Mouse (Mus musculus) lung, embryonic 15.5 days (tissue): Measurements from ENCODE around the gene Cybrd1. TPM values are rescaled to one million over a fixed set of nuclear protein-coding genes. Genes with fewer than 3 reads are reported as not detected.

Experiments
- ATAC-seq: fragments of 200-750 bp; cut with Nextera tagmentation; 2 replicates; pipeline ENCODE4 v1.8.0; 2017; ENCODE audit warnings: moderate number of reproducible peaks, borderline replicate concordance; ENCODE audit not compliant: low FRiP score, low TSS enrichment; ENCODE audit errors: extremely low read depth
- H3K27ac ChIP-seq: fragments of 300-500 bp; sonication (generic); 2 replicates; pipeline ENCODE4 v1.5.1; 2015; ENCODE audit warnings: moderate library complexity, mild to moderate bottlenecking, inconsistent platforms
- H3K27me3 ChIP-seq: fragments of 300-500 bp; sonication (generic); 2 replicates; pipeline ENCODE4 v1.6.1; 2015; ENCODE audit warnings: inconsistent platforms
- H3K36me3 ChIP-seq: fragments of 300-500 bp; sonication (generic); 2 replicates; pipeline ENCODE4 v1.6.1; 2015; ENCODE audit warnings: inconsistent platforms
- H3K4me1 ChIP-seq: fragments of 300-500 bp; sonication (generic); 2 replicates; pipeline ENCODE4 v1.6.1; 2015; ENCODE audit warnings: inconsistent platforms
- H3K4me2 ChIP-seq: fragments of 300-500 bp; sonication (generic); 2 replicates; pipeline ENCODE4 v1.6.1; 2015; ENCODE audit warnings: inconsistent platforms, mild to moderate bottlenecking, moderate library complexity
- H3K4me3 ChIP-seq: fragments of 300-500 bp; sonication (generic); 2 replicates; pipeline ENCODE4 v1.5.1; 2015; ENCODE audit warnings: mild to moderate bottlenecking, inconsistent platforms
- H3K9ac ChIP-seq: fragments of 300-500 bp; sonication (generic); 2 replicates; pipeline ENCODE4 v1.6.1; 2015; ENCODE audit warnings: inconsistent platforms
- H3K9me3 ChIP-seq: fragments of 300-500 bp; sonication (generic); 2 replicates; pipeline ENCODE4 v1.6.1; 2016; ENCODE audit warnings: inconsistent platforms
- WGBS: fragments of 180-500 bp; shearing (Covaris S2); methylation state at CpG from one replicate; pipeline ENCODE4 v1.1.7; 2015; 5-methylcytosine and 5-hydroxymethylcytosine counted together
- polyA plus RNA-seq: library from polyadenylated mRNA; unstranded; fragments of >200 nt; fragmentation: Nextera tagmentation; extraction: Ambion mirVana; gene quantifications from 2 replicates; pipeline ENCODE4 v1.2.1, GENCODE M21; 2015

Cybrd1 gene
- polyA plus RNA-seq, 1 experiment from 2014 or later = 3.3 TPM

DNA sequence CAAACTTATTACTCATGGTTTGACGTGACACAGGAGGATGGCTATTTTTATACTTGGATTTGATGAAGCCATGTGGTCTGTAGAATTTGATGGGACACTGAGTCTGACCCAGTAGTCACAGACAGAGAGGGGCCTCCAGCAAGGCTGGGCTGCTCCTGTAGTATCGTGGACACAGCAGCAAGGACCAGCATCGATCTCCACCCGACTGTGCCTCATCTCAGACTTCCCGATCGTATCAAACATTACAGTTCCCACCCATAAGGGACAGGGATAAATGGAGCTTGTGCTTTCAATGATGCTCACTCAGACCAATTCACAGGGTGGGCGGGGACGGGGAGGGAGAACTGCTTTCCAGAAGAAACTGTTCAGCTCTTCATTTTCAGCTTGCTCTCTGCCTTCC, 40.2 kb downstream of the Cybrd1 start:
- no peak overlapping the region for H3K4me2 ChIP-seq
- H3K9me3 ChIP-seq = no peaks in the 10 kb centered on the region
- H3K27ac ChIP-seq = no peak overlapping the region
- WGBS = 91% methylated on average over 8 of the region's 8 CpGs
- ATAC-seq = no peak
- H3K4me3 ChIP-seq = no peak overlapping the region
- no peaks in the 10 kb centered on the region for H3K36me3 ChIP-seq
- H3K9ac ChIP-seq = no peak overlapping the region
- no peaks in the 10 kb centered on the region for H3K4me1 ChIP-seq
- H3K27me3 ChIP-seq = no peaks in the 10 kb centered on the region; the same call in 1 of the 2 replicates

DNA sequence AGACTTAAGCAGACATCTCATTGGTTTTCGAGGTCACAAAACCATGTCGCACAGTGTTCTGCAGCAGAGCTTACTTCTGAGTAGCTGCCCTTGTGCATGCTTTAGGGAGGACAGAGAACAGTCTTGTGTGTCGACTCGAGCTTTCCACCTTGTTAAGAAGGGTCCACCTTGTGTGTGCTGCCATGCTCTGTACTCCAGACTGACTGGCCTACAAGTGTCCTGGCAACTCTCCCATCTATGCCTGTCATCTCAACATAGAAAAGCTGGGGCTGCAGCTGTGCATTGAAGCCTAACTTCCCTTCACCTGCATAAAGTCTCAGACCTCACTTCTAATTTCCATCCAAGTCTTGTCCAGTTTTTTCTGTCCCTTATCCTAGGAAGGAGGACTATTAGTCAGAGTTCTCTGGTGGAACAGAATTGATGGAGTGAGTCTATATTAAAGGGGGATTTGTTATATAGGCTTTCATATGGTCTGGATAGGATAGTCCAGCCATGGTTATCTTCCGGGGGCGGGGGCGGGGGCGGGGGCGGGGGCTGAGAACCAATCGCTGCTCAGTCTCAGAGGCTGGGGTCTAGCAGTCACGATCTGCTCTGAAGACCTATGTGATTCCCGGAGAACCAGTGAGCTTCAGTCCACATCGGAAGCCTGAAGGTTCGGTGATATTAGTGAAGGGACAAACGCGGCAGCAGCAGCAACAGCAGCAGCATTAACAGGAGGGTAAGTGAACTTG, 42.0 kb downstream of the Cybrd1 start:
- no peaks in the 10 kb centered on the region for H3K27me3 ChIP-seq
- 68% methylated on average over 16 of the region's 16 CpGs for WGBS
- no peaks in the 10 kb centered on the region for H3K36me3 ChIP-seq
- H3K27ac ChIP-seq = no peak overlapping the region
- H3K4me2 ChIP-seq = peak overlapping the region; percentile 8; the same call in 1 of the 2 replicates
- no peak for ATAC-seq
- H3K4me3 ChIP-seq = no peak overlapping the region
- no peaks in the 10 kb centered on the region for H3K4me1 ChIP-seq
- no peak overlapping the region for H3K9ac ChIP-seq
- H3K9me3 ChIP-seq = no peaks in the 10 kb centered on the region

DNA sequence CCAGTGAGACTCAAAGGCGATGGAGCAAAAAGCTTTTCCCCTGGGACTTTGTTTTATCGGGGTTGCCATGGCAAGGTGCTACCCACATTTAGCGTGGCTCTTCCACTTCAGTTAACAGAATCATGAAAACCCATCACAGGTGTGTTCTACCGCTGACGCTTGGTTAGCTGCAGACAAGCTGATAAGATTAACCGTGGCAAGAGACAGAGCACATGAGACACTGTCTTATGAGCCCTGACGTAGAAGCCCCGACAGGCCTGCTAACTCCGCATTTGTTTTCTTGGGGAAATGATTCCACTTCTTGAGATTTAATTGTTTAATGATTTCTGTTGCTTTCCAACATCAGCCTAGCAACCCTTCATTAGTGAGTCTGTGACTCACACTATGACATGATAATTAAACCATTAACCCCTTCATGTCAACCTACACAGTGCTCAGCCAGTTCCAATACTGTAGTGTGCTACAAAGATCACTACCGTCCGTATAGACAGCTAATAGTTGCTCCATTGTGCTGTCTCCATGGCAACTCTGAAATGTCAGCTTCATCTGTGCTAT, 42.7 kb downstream of the Cybrd1 start:
- Histone ChIP-seq H3K4me3 (no peak overlapping the region), H3K4me2 (peak overlapping the region; percentile 8; the same call in 1 of the 2 replicates), H3K27me3 (no peaks in the 10 kb centered on the region), H3K9me3 (no peaks in the 10 kb centered on the region), H3K27ac (no peak overlapping the region), H3K9ac (no peak overlapping the region), H3K4me1 (no peaks in the 10 kb centered on the region), H3K36me3 (no peaks in the 10 kb centered on the region)
- WGBS = 37% methylated on average over 11 of the region's 11 CpGs
- no peak for ATAC-seq

DNA sequence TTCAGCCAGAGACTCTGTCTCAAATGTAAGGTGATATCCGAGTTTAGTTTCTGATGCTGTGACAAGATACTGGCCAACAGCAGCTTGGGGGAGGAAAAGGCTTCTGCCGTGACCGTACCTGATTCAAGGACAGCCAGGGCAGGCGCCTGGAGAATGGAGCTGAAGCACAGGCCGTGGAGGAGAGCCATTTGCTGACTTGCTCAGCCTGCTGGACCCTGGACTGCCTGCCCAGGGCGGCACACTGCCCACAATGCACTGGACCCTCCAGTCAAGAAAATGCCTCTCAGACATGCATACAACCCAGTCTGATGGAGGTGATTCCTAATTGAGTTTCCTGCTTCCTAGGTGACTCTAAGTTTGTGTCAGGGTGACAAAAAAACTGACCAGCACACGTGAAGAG, 43.8 kb downstream of the Cybrd1 start:
- Histone ChIP-seq H3K36me3 (no peaks in the 10 kb centered on the region), H3K4me3 (no peak overlapping the region), H3K4me2 (no peak overlapping the region), H3K4me1 (no peaks in the 10 kb centered on the region), H3K9me3 (no peaks in the 10 kb centered on the region), H3K27me3 (no peaks in the 10 kb centered on the region), H3K27ac (no peak overlapping the region), H3K9ac (no peak overlapping the region)
- 71% methylated on average over 7 of the region's 7 CpGs for WGBS
- ATAC-seq = no peak

DNA sequence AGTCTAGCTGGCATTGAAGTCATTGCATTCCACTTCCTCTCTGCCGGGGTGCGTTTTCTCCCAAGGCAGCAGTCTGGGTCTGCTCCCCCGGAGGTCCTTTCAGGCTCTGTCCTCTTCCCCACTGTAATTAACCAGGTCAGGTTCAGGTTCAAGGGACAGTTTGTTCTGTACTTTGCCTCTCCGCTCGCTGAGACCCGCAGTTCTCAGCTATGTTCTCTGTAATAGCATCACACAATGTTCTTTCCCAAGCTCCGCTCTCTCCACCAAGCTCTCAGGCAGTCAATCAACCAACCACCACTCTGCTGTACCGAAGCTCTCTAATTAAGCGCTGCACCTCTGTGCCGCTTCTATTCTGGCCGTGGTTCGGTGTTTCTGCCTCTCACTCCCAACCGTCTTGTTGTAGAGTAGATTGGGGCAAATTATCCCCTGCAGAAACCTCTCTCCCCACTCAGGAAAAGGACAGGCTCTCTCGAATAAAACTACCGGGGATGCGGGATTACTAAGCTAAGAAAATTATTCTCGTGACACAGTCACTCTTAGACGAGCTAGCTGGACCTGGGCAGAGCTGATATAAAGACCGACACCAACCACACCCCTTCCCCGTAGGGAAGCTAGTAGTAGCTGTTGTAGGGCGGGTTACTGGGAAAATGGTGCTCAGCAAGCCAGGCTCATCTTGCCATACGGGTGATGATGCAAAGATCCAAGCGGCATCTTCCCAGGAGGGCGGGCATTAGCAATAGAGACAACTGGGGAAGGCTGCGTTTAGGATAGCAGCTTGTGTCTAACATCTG, 45.3 kb downstream of the Cybrd1 start:
- no peaks in the 10 kb centered on the region for H3K27me3 ChIP-seq
- H3K4me1 ChIP-seq = no peaks in the 10 kb centered on the region
- WGBS = 78% methylated on average over 25 of the region's 25 CpGs
- no peaks in the 10 kb centered on the region for H3K36me3 ChIP-seq
- H3K9ac ChIP-seq = no peak overlapping the region
- no peak overlapping the region for H3K27ac ChIP-seq
- no peak overlapping the region for H3K4me2 ChIP-seq
- ATAC-seq = no peak
- no peaks in the 10 kb centered on the region for H3K9me3 ChIP-seq
- no peak overlapping the region for H3K4me3 ChIP-seq

DNA sequence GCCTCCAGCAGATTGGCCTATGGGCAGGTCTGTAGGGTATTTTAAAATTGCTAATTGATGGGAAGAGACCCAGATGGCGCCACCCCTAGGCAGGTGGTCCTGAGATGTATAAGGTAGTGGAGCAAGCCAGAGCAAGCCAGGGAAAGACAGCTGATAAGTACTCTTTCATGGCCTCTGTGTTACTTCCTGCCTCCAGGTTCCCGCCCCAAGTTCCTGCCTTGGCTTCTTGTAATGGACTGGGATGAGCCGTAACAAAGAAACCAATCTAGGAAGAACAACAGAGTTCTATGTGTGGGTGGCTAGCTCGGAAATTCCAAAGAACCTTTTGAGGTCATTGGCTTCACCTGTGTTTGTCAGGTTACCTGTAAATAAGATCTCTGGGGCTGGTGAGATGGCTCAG, 49.5 kb downstream of the Cybrd1 start:
- 70% methylated on average over 4 of the region's 4 CpGs for WGBS

DNA sequence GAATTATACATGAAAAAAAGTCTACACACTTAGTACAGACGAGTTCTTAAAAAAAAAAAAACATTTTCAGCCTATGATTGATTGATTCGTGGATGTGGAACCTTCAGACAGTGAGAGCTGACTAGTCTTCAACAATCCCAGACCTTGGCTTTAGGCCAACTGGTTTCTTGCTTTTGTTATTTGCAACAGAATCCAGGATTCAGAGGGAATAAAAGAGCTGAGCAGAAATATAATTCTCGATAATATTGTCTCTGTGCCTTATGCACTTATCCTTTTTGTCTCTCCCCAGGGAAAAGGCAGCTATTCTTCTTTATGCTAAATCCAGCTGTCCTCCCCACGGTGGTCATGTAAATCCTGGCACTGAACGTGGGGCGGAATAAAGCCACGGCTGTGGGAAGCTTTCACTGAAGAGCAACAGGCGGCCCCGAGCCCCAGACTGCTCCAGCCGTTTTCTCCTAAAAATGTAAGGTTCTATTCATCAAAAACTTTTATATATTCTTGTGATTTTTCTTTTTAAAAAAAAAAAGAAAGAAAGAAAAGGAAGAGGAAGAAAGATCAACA, 50.8 kb downstream of the Cybrd1 start:
- Histone ChIP-seq H3K27me3 (no peaks in the 10 kb centered on the region), H3K4me3 (no peak overlapping the region), H3K4me1 (peaks cover 6% of the 10 kb centered on the region; the same call in 1 of the 2 replicates), H3K4me2 (no peak overlapping the region), H3K27ac (no peak overlapping the region), H3K9ac (no peak overlapping the region), H3K36me3 (no peaks in the 10 kb centered on the region), H3K9me3 (no peaks in the 10 kb centered on the region)
- no peak for ATAC-seq
- WGBS = 39% methylated on average over 10 of the region's 10 CpGs

More for the DNA sequence above, 49.5 kb downstream of the Cybrd1 start:
- Histone ChIP-seq H3K4me1 (peaks cover 6% of the 10 kb centered on the region; the same call in 1 of the 2 replicates), H3K9me3 (no peaks in the 10 kb centered on the region), H3K4me2 (no peak overlapping the region), H3K36me3 (no peaks in the 10 kb centered on the region), H3K27me3 (no peaks in the 10 kb centered on the region), H3K27ac (no peak overlapping the region), H3K4me3 (no peak overlapping the region), H3K9ac (no peak overlapping the region)
- no peak for ATAC-seq

DNA sequence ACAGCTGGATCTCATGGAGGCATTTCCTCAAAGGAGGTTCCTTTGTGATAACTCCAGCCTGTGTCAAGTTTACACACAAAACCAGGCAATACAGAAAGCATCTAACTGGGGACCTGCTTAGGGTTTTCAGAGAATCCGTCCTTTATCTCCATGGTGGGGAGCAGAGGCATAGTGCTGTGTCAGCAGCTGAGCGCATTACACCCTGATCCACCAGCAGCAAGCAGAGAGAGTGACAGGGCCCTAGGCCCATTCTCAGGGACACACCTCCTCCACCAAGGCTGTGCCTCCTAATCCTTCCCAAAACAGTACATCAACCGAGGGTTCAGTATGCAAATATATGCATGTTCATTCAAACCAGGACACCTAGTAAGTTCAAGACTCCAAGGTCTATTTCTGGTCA, 55.3 kb downstream of the Cybrd1 start:
- 63% methylated on average over 3 of the region's 3 CpGs for WGBS

DNA sequence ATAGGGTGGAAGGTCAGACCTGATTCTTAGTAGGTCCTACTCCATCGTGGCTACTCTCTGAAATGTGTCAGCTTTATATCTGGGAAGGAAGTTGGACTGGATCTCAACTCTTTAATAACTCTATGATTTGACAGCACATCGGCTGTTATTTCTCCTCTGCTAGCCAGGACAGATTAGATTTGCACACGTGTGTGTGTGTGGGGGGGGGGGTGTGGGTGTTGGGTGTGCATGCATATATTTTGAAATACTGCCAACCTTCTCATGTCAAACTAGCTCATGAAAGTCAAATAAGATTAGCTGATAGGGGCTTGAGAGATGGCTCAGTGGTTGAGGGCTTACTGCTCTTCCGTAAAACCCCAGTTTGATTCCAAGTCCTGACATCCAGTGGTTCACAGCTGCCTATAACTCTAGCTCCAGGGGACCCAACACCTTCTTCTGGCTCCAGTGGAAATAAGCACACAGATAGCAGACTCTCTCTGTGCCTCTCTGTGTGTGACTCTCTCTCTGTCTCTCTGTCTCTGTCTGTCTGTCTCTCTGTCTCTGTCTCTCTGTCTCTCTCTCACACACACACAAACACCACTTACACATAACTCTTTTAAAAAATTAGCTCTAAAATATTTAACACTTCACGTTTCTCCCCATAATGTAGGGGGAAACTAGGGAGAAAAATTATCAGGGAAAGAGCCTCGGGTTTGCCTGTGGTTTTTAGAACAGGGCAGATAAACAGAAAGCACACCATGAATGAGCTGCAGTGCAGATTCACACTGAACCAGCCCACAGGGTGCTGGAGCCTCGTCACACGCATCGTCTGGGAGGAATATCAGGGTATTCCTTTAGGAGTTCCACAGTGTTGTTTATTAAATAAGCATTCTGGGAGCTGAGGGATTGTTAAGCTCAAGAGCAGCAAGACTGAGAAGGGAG, 58.9 kb downstream of the Cybrd1 start:
- WGBS = 37% methylated on average over 9 of the region's 9 CpGs
- H3K4me1 ChIP-seq = 0 out of 2 replicates have a peak, but pooled peaks cover 7% of the 10 kb centered on the region
- no peak overlapping the region for H3K9ac ChIP-seq
- no peak for ATAC-seq
- no peaks in the 10 kb centered on the region for H3K36me3 ChIP-seq
- no peaks in the 10 kb centered on the region for H3K27me3 ChIP-seq
- H3K27ac ChIP-seq = no peak overlapping the region
- no peaks in the 10 kb centered on the region for H3K9me3 ChIP-seq
- H3K4me2 ChIP-seq = no peak overlapping the region
- no peak overlapping the region for H3K4me3 ChIP-seq

More for the DNA sequence above, 55.3 kb downstream of the Cybrd1 start:
- no peaks in the 10 kb centered on the region for H3K27me3 ChIP-seq
- no peaks in the 10 kb centered on the region for H3K9me3 ChIP-seq
- no peak overlapping the region for H3K4me3 ChIP-seq
- no peak overlapping the region for H3K9ac ChIP-seq
- no peaks in the 10 kb centered on the region for H3K36me3 ChIP-seq
- peaks cover 13% of the 10 kb centered on the region; the same call in 1 of the 2 replicates for H3K4me1 ChIP-seq
- ATAC-seq = no peak
- no peak overlapping the region for H3K27ac ChIP-seq
- no peak overlapping the region for H3K4me2 ChIP-seq

DNA sequence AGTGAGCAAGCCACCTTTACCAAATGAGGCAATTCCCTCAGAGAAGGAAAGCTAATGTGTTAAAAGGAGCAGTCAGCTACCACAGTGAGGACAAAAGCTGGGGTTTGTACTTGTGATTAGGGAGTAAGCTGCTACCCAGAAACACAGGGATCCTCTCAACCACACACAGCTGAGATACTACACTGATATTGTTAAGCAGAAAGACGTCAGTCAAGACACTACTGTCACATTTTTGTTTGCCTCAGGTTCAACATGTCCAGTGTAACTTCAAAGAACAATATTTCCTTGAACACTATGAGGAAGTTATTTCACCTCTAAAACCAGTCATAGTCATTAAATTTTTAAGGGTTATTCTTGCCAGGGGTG, 59.5 kb downstream of the Cybrd1 start:
- Histone ChIP-seq H3K27me3 (no peaks in the 10 kb centered on the region), H3K4me3 (no peak overlapping the region), H3K27ac (no peak overlapping the region), H3K4me1 (0 out of 2 replicates have a peak, but pooled peaks cover 7% of the 10 kb centered on the region), H3K4me2 (no peak overlapping the region), H3K36me3 (no peaks in the 10 kb centered on the region), H3K9me3 (no peaks in the 10 kb centered on the region), H3K9ac (no peak overlapping the region)
- WGBS = 58% methylated on average over 1 of the region's 1 CpGs
- ATAC-seq = no peak

DNA sequence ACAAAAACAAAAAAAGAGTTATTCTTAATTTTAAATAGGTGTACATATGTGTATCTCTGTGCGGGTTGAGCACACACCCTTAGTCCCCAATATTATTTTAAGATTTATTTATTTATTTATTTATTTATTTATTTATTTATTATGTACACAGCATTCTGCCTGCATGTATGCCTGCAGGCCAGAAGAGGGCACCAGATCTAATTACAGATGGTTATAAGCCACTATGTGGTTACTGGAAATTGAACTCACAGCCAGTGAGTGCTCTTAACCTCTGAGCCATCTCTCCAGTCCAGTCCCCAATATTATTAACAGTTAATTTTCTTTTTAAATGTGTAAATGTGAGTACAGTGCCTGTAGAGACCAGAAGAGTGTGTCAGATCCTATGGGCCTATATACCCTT, 60.0 kb downstream of the Cybrd1 start:
- no peak overlapping the region for H3K27ac ChIP-seq
- 0 out of 2 replicates have a peak, but pooled peaks cover 7% of the 10 kb centered on the region for H3K4me1 ChIP-seq
- H3K9me3 ChIP-seq = no peaks in the 10 kb centered on the region
- no peak overlapping the region for H3K4me3 ChIP-seq
- no peak overlapping the region for H3K9ac ChIP-seq
- 95% methylated on average over 1 of the region's 1 CpGs for WGBS
- H3K4me2 ChIP-seq = no peak overlapping the region
- no peak for ATAC-seq
- no peaks in the 10 kb centered on the region for H3K27me3 ChIP-seq
- no peaks in the 10 kb centered on the region for H3K36me3 ChIP-seq
